Mouse (Mus musculus): ENCODE results near the gene Galnt2. TPM values are rescaled to one million over a fixed set of nuclear protein-coding genes. Genes with fewer than 3 reads are reported as not detected.

Galnt2 gene
- polyA plus RNA-seq, 1 experiment, result 17.6 TPM

DNA sequence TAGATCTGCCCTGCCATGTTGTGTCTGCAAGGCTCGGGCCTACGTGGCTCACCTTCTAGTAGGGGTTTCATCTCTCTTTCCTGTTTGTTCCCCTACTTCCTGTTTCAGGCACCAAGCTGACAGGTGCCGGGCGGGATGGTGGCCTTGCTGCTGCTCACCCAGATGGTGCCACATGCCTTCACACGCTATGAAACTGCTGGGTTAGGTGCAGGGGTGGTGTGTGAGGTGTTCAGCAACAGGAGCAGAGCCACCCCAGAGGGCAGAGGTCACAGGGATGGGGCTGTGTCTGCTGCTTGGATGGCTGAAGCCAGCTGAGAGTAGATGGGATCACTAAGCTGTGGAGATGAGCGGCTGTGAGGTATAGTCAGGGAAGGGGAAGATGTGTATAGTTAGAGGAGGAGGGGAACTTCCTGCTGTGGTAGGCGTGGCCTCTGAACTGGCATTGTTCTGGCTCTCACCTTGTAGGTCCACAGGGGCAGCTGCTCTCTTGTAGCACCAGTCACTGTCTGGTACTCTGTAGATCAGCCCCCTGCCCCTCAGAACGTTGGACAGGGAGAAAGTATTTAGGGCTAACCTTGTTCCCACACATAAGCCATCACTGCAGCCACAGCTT is 42.5 kb downstream of the Galnt2 start:
- no peak for DNase-seq
- Histone ChIP-seq H3K4me1 (ENCODE audit: control insufficient read depth, insufficient read depth, low read length) (peaks cover 14% of the 10 kb centered on the region), H3K4me3 (replicated peaks; ENCODE audit: extremely low read depth, low read depth, low read length) (no peak overlapping the region)
- TF ChIP-seq CTCF (IDR thresholded peaks at IDR 0.05; ENCODE audit: insufficient read depth, low read length) (no peak), POLR2A (IDR thresholded peaks at IDR 0.05; ENCODE audit: borderline replicate concordance, extremely low read depth, low read depth, low read length) (no peak)
- WGBS, result 49% methylated on average over 8 of the region's 8 CpGs

DNA sequence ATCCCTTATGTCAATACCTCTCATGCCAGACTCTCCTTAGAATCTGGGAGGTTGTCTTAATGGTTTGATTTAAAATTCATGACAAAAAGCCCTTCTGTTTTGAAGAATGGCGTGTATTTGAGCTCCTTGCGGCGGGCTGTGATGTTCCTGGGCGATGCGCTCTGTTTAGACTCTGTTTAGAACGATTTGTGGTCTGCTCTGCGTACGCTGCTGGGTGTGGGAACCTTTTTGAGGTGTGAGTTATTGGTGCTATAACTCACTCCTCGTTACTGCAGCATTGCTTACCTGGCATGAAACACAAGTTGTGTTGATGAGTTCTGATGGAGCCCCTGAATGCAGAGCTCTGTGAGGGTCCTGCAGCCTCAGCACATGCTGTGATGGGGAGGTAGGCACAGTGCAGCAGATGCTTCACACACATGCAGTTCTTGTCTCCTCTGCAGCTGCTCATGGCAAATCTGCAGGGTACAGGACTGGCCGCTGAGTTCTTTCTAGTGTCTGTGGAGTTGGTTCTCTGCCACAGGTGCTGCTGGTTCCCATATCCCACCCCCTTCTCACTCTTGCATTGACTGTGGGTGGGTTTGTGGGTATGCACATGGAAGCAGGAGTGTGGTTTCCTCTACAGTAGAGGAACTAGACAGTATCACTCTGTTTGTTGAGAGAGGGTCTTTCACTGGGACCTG is 43.4 kb downstream of the Galnt2 start:
- H3K4me1 ChIP-seq (ENCODE audit: control insufficient read depth, insufficient read depth, low read length), result peaks cover 17% of the 10 kb centered on the region
- no peak overlapping the region for H3K4me3 ChIP-seq (replicated peaks; ENCODE audit: extremely low read depth, low read depth, low read length)
- no peak for DNase-seq
- TF ChIP-seq POLR2A (IDR thresholded peaks at IDR 0.05; ENCODE audit: borderline replicate concordance, extremely low read depth, low read depth, low read length) (no peak), CTCF (IDR thresholded peaks at IDR 0.05; ENCODE audit: insufficient read depth, low read length) (no peak)
- 76% methylated on average over 10 of the region's 10 CpGs for WGBS

DNA sequence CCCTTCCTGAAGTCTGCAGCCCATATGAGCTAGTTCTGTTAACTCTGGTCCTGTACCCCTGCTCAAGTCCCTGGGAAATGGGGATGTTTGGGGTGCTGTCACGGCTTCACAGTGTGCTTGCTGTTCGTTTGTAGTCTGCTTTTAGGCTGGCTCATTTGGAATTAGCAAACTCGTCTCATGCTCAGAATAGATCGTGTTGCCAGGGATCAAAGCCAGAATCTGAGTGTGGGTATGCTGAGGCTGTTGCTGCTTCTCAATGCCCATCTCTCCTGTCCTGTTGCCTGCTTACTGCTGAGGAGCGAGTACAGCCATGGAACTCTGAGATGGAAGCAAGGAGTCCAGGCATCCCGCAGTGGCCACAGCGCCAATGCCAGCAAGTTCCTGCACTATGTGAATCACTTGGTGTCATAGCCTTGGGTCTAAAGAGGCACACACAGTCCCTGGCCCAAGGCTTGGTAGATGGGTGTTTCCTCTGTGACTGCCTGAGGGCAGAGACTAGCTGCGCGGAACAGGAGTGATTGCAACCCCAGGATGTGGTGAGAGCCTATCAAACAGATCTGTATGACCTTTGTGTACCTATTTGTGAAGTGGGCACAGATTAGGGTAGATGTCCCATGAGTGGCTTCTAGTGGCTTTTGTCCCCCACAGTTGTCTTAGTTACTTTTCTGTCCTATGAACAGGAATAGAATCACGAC is 44.3 kb downstream of the Galnt2 start:
- Histone ChIP-seq H3K4me1 (ENCODE audit: control insufficient read depth, insufficient read depth, low read length) (peaks cover 17% of the 10 kb centered on the region), H3K4me3 (replicated peaks; ENCODE audit: extremely low read depth, low read depth, low read length) (no peak overlapping the region)
- DNase-seq, result no peak
- WGBS, result 83% methylated on average over 10 of the region's 10 CpGs
- TF ChIP-seq POLR2A (IDR thresholded peaks at IDR 0.05; ENCODE audit: borderline replicate concordance, extremely low read depth, low read depth, low read length), result no peak
- TF ChIP-seq CTCF (IDR thresholded peaks at IDR 0.05; ENCODE audit: insufficient read depth, low read length), result no peak

DNA sequence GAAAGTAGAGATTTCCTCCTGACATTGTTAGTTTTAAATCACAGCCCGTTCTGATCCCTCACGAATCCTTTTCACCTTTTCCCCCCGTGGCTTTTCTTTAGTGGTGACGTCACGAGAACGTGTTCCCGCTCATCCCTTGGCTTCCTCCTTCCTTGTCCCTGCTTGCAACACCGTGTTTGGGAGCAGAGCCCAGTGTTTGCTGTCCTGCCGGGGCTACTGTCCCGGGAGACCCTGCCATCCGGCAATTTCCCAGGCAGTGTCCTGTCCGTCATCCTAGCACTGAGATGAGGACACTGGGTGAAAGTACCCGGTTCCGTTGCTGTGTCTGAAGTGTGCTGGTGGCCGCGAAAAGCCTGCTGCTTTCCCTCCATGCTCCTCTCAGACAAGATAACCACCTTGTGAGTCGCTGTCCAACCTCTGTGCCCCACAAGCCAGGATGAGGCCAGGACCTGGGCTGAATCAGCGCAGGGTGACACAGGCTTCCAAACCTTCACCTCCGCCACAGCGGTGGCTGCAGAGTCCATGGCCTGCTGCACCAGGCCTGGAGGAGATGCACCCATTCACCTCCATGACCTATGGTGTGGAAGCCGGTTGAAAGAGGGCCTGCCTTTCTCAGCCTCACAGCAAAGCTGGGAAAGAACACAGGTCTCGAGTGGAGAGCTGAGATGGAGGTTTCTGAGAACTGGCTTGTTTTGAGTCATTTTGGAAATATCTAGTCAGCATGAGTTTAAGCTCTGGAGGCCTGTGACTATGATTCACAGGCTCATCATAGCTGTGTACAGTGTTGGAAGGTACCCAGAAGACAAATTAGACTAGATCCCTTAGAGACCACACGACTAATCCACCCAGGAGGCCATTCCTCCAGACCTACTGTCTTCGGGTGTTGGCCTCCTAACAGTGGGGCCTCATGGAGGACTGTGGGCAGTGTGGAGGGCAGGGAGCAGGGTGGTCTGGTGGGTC is 47.0 kb downstream of the Galnt2 start:
- Histone ChIP-seq H3K4me1 (ENCODE audit: control insufficient read depth, insufficient read depth, low read length) (peaks cover 20% of the 10 kb centered on the region), H3K4me3 (replicated peaks; ENCODE audit: extremely low read depth, low read depth, low read length) (no peak overlapping the region)
- TF ChIP-seq CTCF (IDR thresholded peaks at IDR 0.05; ENCODE audit: insufficient read depth, low read length) (no peak), POLR2A (IDR thresholded peaks at IDR 0.05; ENCODE audit: borderline replicate concordance, extremely low read depth, low read depth, low read length) (no peak)
- WGBS, result 58% methylated on average over 24 of the region's 24 CpGs
- DNase-seq, result no peak

DNA sequence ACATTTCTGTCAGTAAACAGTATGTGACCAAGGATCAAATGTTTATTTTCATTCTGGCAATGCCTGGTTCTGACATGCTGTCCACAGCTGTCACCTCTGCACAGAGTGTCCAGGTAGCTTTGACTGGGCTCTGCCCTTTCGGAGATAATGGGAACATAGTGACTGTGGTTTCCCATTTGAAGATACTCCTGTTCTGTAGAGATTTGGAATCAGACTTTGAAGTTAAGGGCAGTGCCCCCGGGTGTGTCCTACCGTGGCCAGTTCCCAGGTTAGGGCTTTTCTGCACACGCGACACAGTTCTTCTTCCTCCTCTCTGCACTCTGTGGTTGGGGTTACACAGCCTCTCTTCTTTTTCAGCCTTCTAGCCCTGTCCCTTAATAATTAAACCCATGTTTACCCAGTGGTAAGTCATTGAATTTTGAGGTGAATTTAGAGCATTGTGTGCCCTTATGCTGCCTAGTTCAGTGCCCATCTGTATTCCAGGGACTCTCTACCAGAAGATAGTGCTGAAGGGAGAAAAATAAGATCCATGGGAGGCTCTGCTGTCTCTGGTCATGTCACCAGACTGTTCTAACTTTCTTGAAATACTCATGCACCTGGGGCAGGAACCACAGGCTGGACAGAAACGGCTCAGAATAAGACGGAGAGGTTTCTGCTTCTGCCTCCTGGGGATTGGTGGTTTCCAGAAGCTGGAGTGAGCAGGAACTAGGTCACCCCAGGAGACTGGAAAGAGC is 47.9 kb downstream of the Galnt2 start:
- Histone ChIP-seq H3K4me1 (ENCODE audit: control insufficient read depth, insufficient read depth, low read length) (peaks cover 21% of the 10 kb centered on the region), H3K4me3 (replicated peaks; ENCODE audit: extremely low read depth, low read depth, low read length) (no peak overlapping the region)
- WGBS, result 60% methylated on average over 7 of the region's 7 CpGs
- no peak for DNase-seq
- TF ChIP-seq POLR2A (IDR thresholded peaks at IDR 0.05; ENCODE audit: borderline replicate concordance, extremely low read depth, low read depth, low read length) (no peak), CTCF (IDR thresholded peaks at IDR 0.05; ENCODE audit: insufficient read depth, low read length) (no peak)

DNA sequence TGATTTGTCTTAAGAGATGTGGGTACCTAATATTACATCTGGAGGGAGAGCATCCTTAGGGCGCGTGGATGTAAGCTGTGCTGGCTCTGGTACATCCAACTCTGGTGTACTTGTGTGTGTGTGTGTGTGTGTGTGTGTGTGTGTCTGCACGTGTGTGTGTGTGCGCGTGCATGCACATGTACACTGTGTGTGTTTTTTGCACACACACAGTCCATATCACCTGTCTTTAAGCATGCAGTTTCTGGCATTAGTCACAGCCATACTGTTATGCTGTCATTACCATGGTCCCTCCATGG is 48.4 kb downstream of the Galnt2 start:
- 95% methylated on average over 5 of the region's 5 CpGs for WGBS
- TF ChIP-seq POLR2A (IDR thresholded peaks at IDR 0.05; ENCODE audit: borderline replicate concordance, extremely low read depth, low read depth, low read length) (no peak), CTCF (IDR thresholded peaks at IDR 0.05; ENCODE audit: insufficient read depth, low read length) (no peak)
- no peak for DNase-seq
- H3K4me3 ChIP-seq (replicated peaks; ENCODE audit: extremely low read depth, low read depth, low read length), result no peak overlapping the region
- peaks cover 21% of the 10 kb centered on the region for H3K4me1 ChIP-seq (ENCODE audit: control insufficient read depth, insufficient read depth, low read length)

DNA sequence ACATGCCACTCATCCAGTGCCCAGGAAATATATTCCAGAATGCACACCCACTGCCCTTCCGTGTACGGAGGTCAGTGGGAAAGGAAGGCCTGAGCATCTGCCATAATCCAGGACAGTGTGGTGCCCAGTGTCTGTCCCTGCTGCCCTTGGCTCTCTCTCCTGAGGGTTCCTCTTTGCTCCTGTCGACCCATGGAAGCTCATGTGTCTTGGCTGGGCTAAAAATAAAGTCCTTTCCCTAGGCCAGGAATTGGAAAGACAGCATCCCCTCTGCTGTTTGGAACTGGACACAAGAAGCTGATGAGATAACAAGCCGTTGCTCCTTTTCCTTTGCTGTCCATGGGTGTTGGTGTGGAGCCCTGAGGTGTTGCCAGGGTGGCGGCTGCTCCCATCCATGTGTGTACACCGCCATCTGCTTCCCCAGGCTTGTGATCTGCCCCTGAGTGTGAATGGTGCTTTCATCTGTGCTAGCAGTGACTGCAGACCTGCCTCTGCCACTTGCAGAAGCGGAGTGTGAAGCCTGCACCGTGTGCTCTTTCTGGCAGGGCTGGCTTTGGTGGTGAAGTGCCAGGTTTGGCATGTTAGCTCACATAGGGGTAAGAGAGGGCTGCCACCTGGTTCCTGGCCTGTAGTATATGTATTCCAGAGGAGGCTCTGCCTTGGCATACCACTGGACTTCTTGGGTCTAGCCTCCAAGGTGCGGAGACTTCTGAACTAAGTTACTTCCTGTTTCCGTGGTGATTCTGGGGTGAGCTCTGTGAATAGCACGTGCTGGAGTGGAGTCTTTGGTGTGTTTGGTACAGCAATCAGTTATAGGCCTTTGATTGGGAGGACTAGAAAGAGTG is 50.7 kb downstream of the Galnt2 start:
- Histone ChIP-seq H3K4me3 (replicated peaks; ENCODE audit: extremely low read depth, low read depth, low read length) (no peak overlapping the region), H3K4me1 (ENCODE audit: control insufficient read depth, insufficient read depth, low read length) (peaks cover 21% of the 10 kb centered on the region)
- TF ChIP-seq POLR2A (IDR thresholded peaks at IDR 0.05; ENCODE audit: borderline replicate concordance, extremely low read depth, low read depth, low read length) (no peak), CTCF (IDR thresholded peaks at IDR 0.05; ENCODE audit: insufficient read depth, low read length) (no peak)
- WGBS, result 47% methylated on average over 11 of the region's 11 CpGs
- DNase-seq, result no peak
